Mouse (Mus musculus) small intestine, adult 10 weeks (tissue): ENCODE measurements around the gene Tmem168. TPM values are rescaled to one million over a fixed set of nuclear protein-coding genes. Genes with fewer than 3 reads are reported as not detected.

Source experiments
- polyA plus RNA-seq: library from polyadenylated mRNA; stranded (reverse); fragments of 350-450 nt; fragmentation: Illumina TruSeq; extraction: RNeasy Lipid Tissue Mini Kit (QIAGEN cat#74804); gene quantifications from one replicate; pipeline ENCODE4 v1.2.3, GENCODE M21; 2014; ENCODE audit warnings: low replicate concordance

Tmem168 gene
- 34.2 TPM for polyA plus RNA-seq

GRCm38 (mm10) chr6:13607621-13608493, at the start of gene Tmem168:
TSS of gene Tmem168 (minus strand) at chr6:13608100.

Other genes starting within 250 kb of the Tmem168 start
- gene Bmt2, start 69.9 kb upstream of the Tmem168 start, polyA plus RNA-seq, result 25.8 TPM
- gene Gpr85, start 231.8 kb upstream of the Tmem168 start, polyA plus RNA-seq, result 4.6 TPM